Mouse (Mus musculus) hindbrain, postnatal 0 days (tissue): ENCODE measurements around the gene Zfp808. TPM values are rescaled to one million over a fixed set of nuclear protein-coding genes. Genes with fewer than 3 reads are reported as not detected.
"Not testable (repeated sequence)": the region's sequence is repeated elsewhere in the genome, so short reads cannot be mapped to it uniquely, and the experiment has no call there.

Experiments
- ATAC-seq: fragments of 200-750 bp; cut with Nextera tagmentation; 2 replicates; pipeline ENCODE4 v1.8.0; 2017; ENCODE audit warnings: mild to moderate bottlenecking, moderate TSS enrichment, moderate library complexity
- DNase-seq: peaks from one replicate; pipeline ENCODE4 v3.0.0-alpha.2; 2015; ENCODE audit warnings: low spot score
- H3K27ac ChIP-seq: fragments of 300-500 bp; sonication (generic); 2 replicates; pipeline ENCODE4 v1.5.1; 2014; ENCODE audit warnings: mild to moderate bottlenecking
- H3K27me3 ChIP-seq: fragments of 300-500 bp; sonication (generic); 2 replicates; pipeline ENCODE4 v1.6.1; 2014; ENCODE audit warnings: low read length, mixed read lengths; ENCODE audit not compliant: insufficient read depth
- H3K36me3 ChIP-seq: fragments of 300-500 bp; sonication (generic); 2 replicates; pipeline ENCODE4 v1.6.1; 2014; ENCODE audit warnings: low read length, mixed read lengths; ENCODE audit not compliant: insufficient read depth
- H3K4me1 ChIP-seq: fragments of 300-500 bp; sonication (generic); 2 replicates; pipeline ENCODE4 v1.6.1; 2014; ENCODE audit warnings: antibody characterized with exemption, low read length, mixed read lengths; ENCODE audit not compliant: insufficient read depth
- H3K4me2 ChIP-seq: fragments of 300-500 bp; sonication (generic); 2 replicates; pipeline ENCODE4 v1.6.1; 2014; ENCODE audit warnings: low read depth, mild to moderate bottlenecking, low read length, moderate library complexity, mixed read lengths
- H3K4me3 ChIP-seq: fragments of 300-500 bp; sonication (generic); 2 replicates; pipeline ENCODE4 v1.5.1; 2014; ENCODE audit warnings: low read length
- H3K9ac ChIP-seq: fragments of 300-500 bp; sonication (generic); replicated peaks from 2 replicates; pipeline ENCODE4 v1.6.1; 2014; ENCODE audit warnings: mild to moderate bottlenecking, low read length, moderate library complexity, mixed read lengths
- H3K9me3 ChIP-seq: fragments of 300-500 bp; sonication (generic); 2 replicates; pipeline ENCODE4 v1.6.1; 2016; ENCODE audit warnings: low read length, mixed read lengths
- WGBS: fragments of 180-500 bp; shearing (Covaris S2); extraction: QIAGEN DNeasy Blood & Tissue Kit; methylation state at CpG from one replicate; pipeline ENCODE4 v1.1.7; 2014; 5-methylcytosine and 5-hydroxymethylcytosine counted together
- polyA plus RNA-seq: library from polyadenylated mRNA; unstranded; fragments of >200 nt; fragmentation: Nextera tagmentation; extraction: Ambion mirVana; gene quantifications from 2 replicates; pipeline ENCODE4 v1.2.1, GENCODE M21; 2015
- total RNA-seq: library from RNA; depleted of rRNA; stranded (reverse); fragments of >200 nt; gene quantifications from 2 replicates; pipeline ENCODE4 v1.2.3, GENCODE M21; 2014; rRNA removed

The Zfp808 gene
- 1.4 and 2.1 TPM in 2 replicates for total RNA-seq
- polyA plus RNA-seq, result 2.2 and 3.1 TPM in 2 replicates

DNA sequence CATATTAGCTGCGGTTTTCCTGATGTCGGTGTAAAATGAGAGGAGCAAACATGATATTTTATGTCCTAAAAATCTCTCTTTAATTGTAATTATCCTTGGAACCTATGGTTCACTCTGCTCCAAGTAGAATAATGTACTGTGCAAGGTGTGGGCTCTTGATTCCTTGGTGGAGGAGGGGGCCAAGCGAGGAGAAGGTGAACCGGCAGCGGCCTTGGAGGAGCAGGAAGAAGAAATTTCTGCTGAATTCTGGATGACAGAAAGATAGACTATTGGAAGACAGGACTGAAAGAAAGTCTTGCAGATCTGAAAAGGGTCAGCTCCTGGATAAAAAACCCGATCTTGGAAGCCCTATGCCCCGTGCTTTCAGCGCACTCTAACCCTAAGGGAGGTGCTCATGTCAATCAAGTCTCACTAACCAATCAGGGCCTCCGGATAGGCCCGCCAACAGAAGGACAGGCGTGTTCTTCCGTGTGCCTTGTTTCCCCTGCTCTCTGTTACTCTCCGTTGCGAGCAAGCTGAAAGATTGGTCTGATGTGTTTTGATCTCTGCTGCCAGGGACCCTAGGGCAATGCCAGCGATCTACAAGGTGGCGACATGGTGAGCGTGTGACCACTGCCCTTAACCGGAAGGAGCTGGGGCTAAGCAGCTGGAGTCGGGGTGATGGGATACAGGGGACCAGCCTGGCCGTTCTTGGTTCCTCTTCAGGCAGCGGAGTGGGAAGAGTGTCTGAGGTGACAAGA lies at the start of gene Zfp808:
Zfp808 (plus strand) TSS at position 455 of the 740 bp plus-strand sequence.
- Histone ChIP-seq H3K4me3 (peak within 1 kb of the TSS; percentile 50), H3K4me2 (peak within 1 kb of the TSS; percentile 54)
- not testable (repeated sequence) for H3K9me3 ChIP-seq, H3K27me3 ChIP-seq, H3K36me3 ChIP-seq, H3K27ac ChIP-seq, H3K9ac ChIP-seq, H3K4me1 ChIP-seq
- DNase-seq, result peak; percentile 34
- peak; percentile 73 for ATAC-seq
- 3% methylated on average over 19 of the region's 21 CpGs for WGBS

DNA sequence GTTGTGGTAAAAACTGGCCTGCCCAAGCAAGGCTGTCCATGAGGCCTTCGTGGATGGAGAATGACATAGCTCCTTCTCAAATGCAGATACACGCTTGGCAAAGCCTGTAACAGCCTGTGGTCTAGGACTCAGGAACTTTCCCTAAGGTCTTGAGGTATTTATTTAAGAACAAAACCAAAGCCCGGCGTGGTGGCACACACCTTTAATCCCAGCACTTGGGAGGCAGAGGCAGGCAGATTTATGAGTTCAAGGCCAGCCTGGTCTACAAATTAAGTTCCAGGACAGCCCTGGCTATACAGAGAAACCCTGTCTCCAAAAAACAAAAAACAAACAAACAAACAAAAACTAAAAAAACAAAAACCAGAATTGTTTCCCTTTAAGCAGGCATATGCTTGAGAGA lies 30.9 kb upstream of the Zfp808 start:
- not testable (repeated sequence) for H3K4me3 ChIP-seq, H3K4me2 ChIP-seq, H3K27ac ChIP-seq, H3K27me3 ChIP-seq, H3K36me3 ChIP-seq, H3K9me3 ChIP-seq, DNase-seq, ATAC-seq, H3K9ac ChIP-seq, H3K4me1 ChIP-seq
- 78% methylated on average over 4 of the region's 4 CpGs for whole genome bisulfite sequencing

DNA sequence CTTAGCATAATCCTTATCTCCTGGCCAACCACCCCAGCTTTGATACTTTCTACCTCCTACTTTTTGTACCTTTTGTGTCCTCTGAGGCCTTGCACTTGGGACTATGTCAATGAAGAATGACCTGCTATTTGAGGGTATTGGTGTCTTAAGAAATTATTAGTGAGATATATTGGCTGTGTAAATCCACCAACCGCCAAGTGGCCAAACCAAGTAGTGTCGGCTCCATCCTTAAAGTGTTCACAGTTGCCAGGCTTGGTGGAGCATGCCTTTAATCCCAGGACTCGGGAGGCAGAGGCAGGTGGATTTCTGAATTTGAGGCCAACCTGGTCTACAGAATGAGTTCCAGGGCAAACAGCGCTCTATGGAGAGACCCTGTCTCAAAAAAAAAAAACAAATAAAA lies 30.2 kb upstream of the Zfp808 start:
- WGBS, result 89% methylated on average over 4 of the region's 4 CpGs

DNA sequence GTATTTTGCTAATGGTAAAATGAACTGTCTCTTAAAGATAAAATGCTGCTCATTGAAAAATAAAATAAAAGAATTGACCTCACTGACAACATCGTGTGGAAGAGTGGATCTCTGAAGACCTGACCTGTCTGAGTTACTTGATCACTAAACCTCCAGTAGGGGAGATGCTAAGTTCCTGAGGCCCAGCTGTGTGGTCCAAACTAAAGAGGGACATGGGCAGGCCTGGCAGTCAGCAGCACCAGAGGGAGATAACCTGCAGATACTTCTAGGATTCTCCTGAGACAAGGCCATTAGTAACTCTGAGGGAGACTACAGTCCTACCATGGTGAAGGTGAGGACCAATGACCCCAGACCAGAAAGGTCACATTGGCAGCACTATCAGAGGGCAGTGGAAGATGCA lies 27.3 kb upstream of the Zfp808 start:
- DNase-seq, H3K4me3 ChIP-seq, H3K9ac ChIP-seq, H3K36me3 ChIP-seq, H3K4me2 ChIP-seq, ATAC-seq, H3K9me3 ChIP-seq, H3K27me3 ChIP-seq, H3K27ac ChIP-seq, H3K4me1 ChIP-seq: not testable (repeated sequence)
- WGBS, result 81% methylated on average over 1 of the region's 1 CpGs

More for the DNA sequence above, 30.2 kb upstream of the Zfp808 start:
- H3K9me3 ChIP-seq, H3K9ac ChIP-seq, H3K4me2 ChIP-seq, H3K27me3 ChIP-seq, H3K27ac ChIP-seq, H3K4me1 ChIP-seq, H3K36me3 ChIP-seq, ATAC-seq, DNase-seq, H3K4me3 ChIP-seq: not testable (repeated sequence)

DNA sequence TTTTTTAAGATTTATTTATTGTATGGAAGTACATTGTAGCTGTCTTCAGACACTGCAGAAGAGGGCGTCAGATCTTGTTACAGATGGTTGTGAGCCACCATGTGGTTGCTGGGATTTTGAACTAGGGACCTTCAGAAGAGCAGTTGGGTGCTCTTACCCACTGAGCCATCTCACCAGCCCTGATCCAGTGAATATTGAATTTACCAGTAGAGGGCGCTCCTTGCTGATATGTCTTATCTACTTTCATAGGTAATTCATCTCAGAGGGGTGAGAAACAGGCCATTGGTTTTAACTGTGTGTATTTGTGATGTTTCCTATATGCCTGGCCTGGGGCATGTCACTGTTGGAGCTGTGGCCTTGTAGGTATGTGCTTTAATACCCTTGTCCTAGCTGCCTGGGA lies 13.8 kb upstream of the Zfp808 start:
- not testable (repeated sequence) for H3K9me3 ChIP-seq, H3K27ac ChIP-seq, DNase-seq, H3K9ac ChIP-seq, H3K4me3 ChIP-seq, H3K36me3 ChIP-seq, ATAC-seq, H3K4me2 ChIP-seq, H3K4me1 ChIP-seq, H3K27me3 ChIP-seq
- 30% methylated on average over 2 of the region's 2 CpGs for WGBS

DNA sequence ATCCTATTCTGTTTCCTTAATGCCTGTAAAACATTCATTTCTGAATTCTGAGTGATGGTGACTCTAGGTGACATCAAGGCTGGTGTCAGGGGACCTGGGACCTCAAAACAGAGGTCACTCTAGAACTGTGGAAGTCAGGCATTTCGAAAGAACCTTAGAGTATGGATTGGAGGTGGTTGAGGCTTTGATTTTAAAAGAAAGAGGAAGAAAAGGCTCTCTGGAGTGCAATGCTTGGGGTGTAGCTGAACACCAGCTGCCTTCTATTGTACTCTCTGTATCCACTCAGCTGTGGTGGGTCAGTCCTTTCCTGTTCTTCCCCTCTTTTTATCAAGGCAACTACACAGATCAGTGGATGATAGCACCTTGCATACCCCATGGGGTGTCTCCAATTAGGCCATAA lies 8.1 kb upstream of the Zfp808 start:
- 41% methylated on average over 1 of the region's 1 CpGs for WGBS

DNA sequence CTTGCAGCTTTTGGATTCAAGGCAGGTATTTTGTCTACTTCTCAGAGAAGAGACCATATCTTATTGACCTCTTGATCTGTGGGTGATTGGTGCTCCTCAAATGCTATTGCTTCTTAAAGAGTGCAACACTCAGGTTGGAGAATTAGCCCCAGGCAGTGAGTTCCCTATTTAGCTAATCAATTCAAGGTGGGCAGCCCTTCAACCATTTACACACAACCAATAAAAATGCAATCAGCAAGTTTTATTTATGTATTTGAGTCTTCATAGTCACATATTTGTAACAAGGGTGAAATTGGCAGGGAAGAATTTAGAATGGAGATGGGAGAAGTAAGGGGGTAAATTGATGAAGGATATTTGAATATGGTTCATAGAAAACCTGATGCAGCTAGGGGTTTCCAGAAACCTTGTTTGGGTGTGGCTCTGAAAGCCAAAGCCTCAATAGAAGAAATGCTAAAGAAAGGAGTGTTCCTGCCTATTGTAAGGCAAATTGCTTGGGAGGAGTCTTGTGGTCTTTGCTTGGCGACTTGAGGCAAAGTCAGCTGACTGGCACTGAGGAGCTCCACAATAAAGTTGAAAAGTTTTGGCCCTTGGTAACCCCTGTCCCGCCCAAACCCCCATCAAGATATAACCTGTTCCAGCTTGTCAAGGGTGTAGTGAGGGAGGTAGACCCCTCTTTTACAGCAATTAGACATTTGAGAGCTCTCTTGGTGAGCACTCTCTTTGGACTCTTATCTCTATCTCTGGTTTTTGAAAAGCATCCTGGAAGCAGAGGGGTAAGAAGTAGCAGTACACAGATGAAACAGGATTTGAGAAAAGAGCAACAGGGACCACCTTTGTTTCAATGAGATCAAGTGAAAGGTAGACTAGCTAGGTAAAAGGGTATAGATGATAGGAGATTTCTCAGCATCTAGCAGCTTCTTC lies 52.4 kb downstream of the Zfp808 start:
- not testable (repeated sequence) for H3K4me1 ChIP-seq, H3K9me3 ChIP-seq, H3K4me3 ChIP-seq, H3K27ac ChIP-seq, H3K27me3 ChIP-seq, H3K36me3 ChIP-seq, H3K4me2 ChIP-seq, ATAC-seq, DNase-seq, H3K9ac ChIP-seq
- 72% methylated on average over 2 of the region's 2 CpGs for WGBS

More for the DNA sequence above, 8.1 kb upstream of the Zfp808 start:
- not testable (repeated sequence) for H3K4me1 ChIP-seq, ATAC-seq, H3K4me2 ChIP-seq, H3K9ac ChIP-seq, H3K27ac ChIP-seq, H3K27me3 ChIP-seq, H3K4me3 ChIP-seq, H3K9me3 ChIP-seq, H3K36me3 ChIP-seq, DNase-seq
